22 mouse cellular contexts compared by ENCODE assay signal in genomic region chr3:127544610-127545121, GRCm38 (mm10). TPM values are rescaled to one million over a fixed set of nuclear protein-coding genes. Genes with fewer than 3 reads are reported as not detected.
A peak's percentile ranks its signal among the peaks of the same experiment; 100 is the strongest.
DNase-seq lines count a peak whose midpoint lies in the region; ATAC-seq lines count a peak whose summit lies in the region.
"Had no signal": no experiment of that assay in that cellular context is flagged by ENCODE, and none has a peak within 500 bp of the region (broad histone marks: within the 10 kb centered on the region; RNA-seq: fewer than 3 reads in every experiment).

No protein-coding gene starts in this region.

- DNase-seq in heart, adult 11 months, result peak; percentile 48
- no peak for DNase-seq in heart, postnatal 10 days
- peak; percentile 93 for DNase-seq in ES-CJ7 (ENCODE audit: low read depth, low spot score)
- peak; percentile 98 for DNase-seq in R1 (ENCODE audit: low read depth, low spot score)
- DNase-seq in ZHBTc4 (ENCODE audit: low read depth, low spot score), result peak; percentile 95
- no peak for DNase-seq in thymus, postnatal 14 days
- DNase-seq in spleen, postnatal 4 days (ENCODE audit: low spot score in 2 of 2), result no peak
- DNase-seq: adrenal gland, adult 2 months; adrenal gland, postnatal 10 days; adrenal gland, postnatal 25 days; B cell, adult 2 months; cerebellum, adult 11 months; cerebellum, adult 2 months; cerebellum, adult 9-10 months; cerebellum, postnatal 10 days; cerebellum, postnatal 25 days; forebrain, postnatal 0 days had no signal

- no peak for ATAC-seq in erythroblast, adult 5-6 weeks (replicated peaks; ENCODE audit: low FRiP score, poor library complexity, severe bottlenecking)
- ATAC-seq: CD4-positive, CD25-positive, alpha-beta regulatory T cell, adult 4 months; forebrain, embryonic 13.5 days; forebrain, embryonic 15.5 days; forebrain, postnatal 0 days; Patski had no signal

- intact Hi-C loops in heart, postnatal 10 days (cut with DNase I), result loop anchor here (5.0 kb wide), 1 partner anchor 362 kb away; no protein-coding TSS in a partner anchor

RNA-seq across cellular contexts. Expression of gene Larp7, which starts 8.5 kb away (rescaled TPM):
- total RNA-seq in heart, postnatal 10 days (2021), result 10 to 100 TPM; 30.1 to 32.4 TPM
- total RNA-seq in erythroblast, adult 5-6 weeks (2015; ENCODE audit: low replicate concordance), result 13.0 and 13.3 TPM in 2 replicates
- 30.0 and 41.0 TPM in 2 replicates for total RNA-seq in erythroblast, adult 5-6 weeks (2017; ENCODE audit: low replicate concordance)

RNA-seq across cellular contexts. Expression of gene Zgrf1, which starts 8.6 kb away (rescaled TPM):
- 1 to 10 TPM; 2.7 to 3.2 TPM for total RNA-seq in heart, postnatal 10 days (2021)
- 8.8 and 11.7 TPM in 2 replicates for total RNA-seq in erythroblast, adult 5-6 weeks (2015; ENCODE audit: low replicate concordance)
- 18.0 and 22.7 TPM in 2 replicates for total RNA-seq in erythroblast, adult 5-6 weeks (2017; ENCODE audit: low replicate concordance)

RNA-seq across cellular contexts. Expression of gene Ank2, which starts 45.5 kb away (rescaled TPM):
- total RNA-seq in heart, postnatal 10 days (2021), result 100 to 1,000 TPM; 289 to 290 TPM
- 0.63 TPM in 1 of 2 replicates, not detected in the other for total RNA-seq in erythroblast, adult 5-6 weeks (2015; ENCODE audit: low replicate concordance)
- 0.34 and 2.6 TPM in 2 replicates for total RNA-seq in erythroblast, adult 5-6 weeks (2017; ENCODE audit: low replicate concordance)

Comparison
In these comparisons a context has a peak if more than half of its experiments do, and no peak if none do; other contexts are left out.
1. DNase-seq: peak in heart, adult 11 months (single experiment), ES-CJ7 (single experiment), R1 (single experiment) and ZHBTc4 (single experiment); none in heart, postnatal 10 days (0 of 2), thymus, postnatal 14 days (single experiment) and spleen, postnatal 4 days (0 of 2).
2. RNA of gene Ank2, which starts 45.5 kb away (total RNA-seq): 289 to 290 TPM in heart, postnatal 10 days; 0.34 to 2.6 TPM in erythroblast, adult 5-6 weeks; every median in the first group is over 10 times any median in the second.